Mouse (Mus musculus) cortical plate, adult 2 months (tissue): ENCODE results near the gene Olfr1425.

ENCODE experiments used
- CTCF ChIP-seq: fragments of 200-500 bp; IDR thresholded peaks from 2 replicates; pipeline ENCODE4 v1.5.1; 2011; ENCODE audit warnings: mild to moderate bottlenecking, control low read depth, low read length; ENCODE audit not compliant: insufficient read depth; ENCODE audit errors: extremely low read depth
- POLR2A ChIP-seq: fragments of 200-500 bp; IDR thresholded peaks from 2 replicates; pipeline ENCODE4 v1.6.1; 2011; ENCODE audit warnings: mild to moderate bottlenecking, low read length, control low read depth; ENCODE audit not compliant: insufficient read depth; ENCODE audit errors: extremely low read depth

DNA sequence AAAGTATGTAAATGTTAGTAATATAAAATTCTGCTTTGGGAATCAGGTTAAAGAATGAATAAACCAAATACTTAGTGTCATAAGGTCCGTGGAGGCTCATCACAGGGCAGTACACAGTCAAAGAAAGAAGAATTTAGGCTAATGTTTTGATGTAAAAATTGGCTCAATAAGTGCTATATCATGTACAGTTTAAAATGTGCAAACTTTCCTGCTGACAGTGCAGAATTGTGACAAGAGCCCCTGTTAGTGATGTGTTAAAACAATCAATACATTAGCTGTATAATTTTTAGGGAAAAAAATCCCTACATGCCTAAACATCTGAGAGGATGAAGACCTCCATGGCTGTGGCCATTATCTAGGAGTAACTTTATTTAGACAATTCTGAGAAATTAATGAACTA is 36.3 kb upstream of the Olfr1425 start:
- TF ChIP-seq CTCF: no peak
- TF ChIP-seq POLR2A: no peak
